Mouse (Mus musculus) Patski (cell line): ENCODE measurements at regions not wholly inside any gene's neighbourhood (a gene's known extent, or its start where the extent isn't known, plus 50 kb on each side); places are given as distances from the start of the nearest gene placed in this dataset.

ENCODE experiments used
- ATAC-seq: fragments of 100-300 bp; one replicate; pipeline ENCODE4 v1.8.0; 2021
- CTCF ChIA-PET: fragments of 350-600 bp; sonication (Branson Sonifier 250); formaldehyde crosslinking; loops from one replicate; lab custom pipeline; 2022; ENCODE audit warnings: inconsistent platforms; lab: Charles Lee
- POLR2A ChIA-PET: fragments of 350-600 bp; sonication (Branson Sonifier 250); formaldehyde crosslinking; loops from one replicate; lab custom pipeline; 2022; ENCODE audit warnings: antibody characterized with exemption, inconsistent platforms; lab: Charles Lee
- DNase-seq: peaks from one replicate; pipeline ENCODE4 v3.0.0-alpha.2; 2011; ENCODE audit warnings: low read depth, low spot score
- H3K27me3 ChIP-seq: fragments of 371-371 bp; one replicate; pipeline ENCODE4 v1.5.1; 2021
- CTCF ChIP-seq: fragments of 100-300 bp; IDR thresholded peaks from one replicate; pipeline ENCODE4 v1.5.1; 2021
- in situ Hi-C: fragments of 300-500 bp; cut with MboI; formaldehyde crosslinking; loops from 3 replicates; pipeline ENCODE4 v1.11.1; 2018; ENCODE audit warnings: low pct_unique_long_range_greater_than_20kb, mixed read lengths

GRCm38 (mm10) chr11:38036582-38036981 lies 800.8 kb upstream of the Tenm2 start:
- ChIA-PET CTCF (no interaction called here), POLR2A (no interaction called here)
- DNase-seq (no peak), ATAC-seq (no peak)
- in situ Hi-C loops: no loop called here
- no peaks in the 10 kb centered on the region for H3K27me3 ChIP-seq
- no peak for TF ChIP-seq CTCF

GRCm38 (mm10) chr11:38034526-38035286 lies 798.9 kb upstream of the Tenm2 start:
- TF ChIP-seq CTCF: no peak
- POLR2A ChIA-PET: no interaction called here
- CTCF ChIA-PET: no interaction called here
- ATAC-seq (no peak), DNase-seq (no peak)
- no peaks in the 10 kb centered on the region for H3K27me3 ChIP-seq
- in situ Hi-C loops: no loop called here

GRCm38 (mm10) chr11:38021704-38022103 lies 785.9 kb upstream of the Tenm2 start:
- no peaks in the 10 kb centered on the region for H3K27me3 ChIP-seq
- TF ChIP-seq CTCF: no peak
- no peak for DNase-seq
- in situ Hi-C loops: no loop called here
- ChIA-PET POLR2A (no interaction called here), CTCF (interaction anchor here (1.3 kb wide), 1 partner anchor 12 kb away, joined by 3 read pairs; no protein-coding TSS in a partner anchor)
- ATAC-seq: no peak

DNA sequence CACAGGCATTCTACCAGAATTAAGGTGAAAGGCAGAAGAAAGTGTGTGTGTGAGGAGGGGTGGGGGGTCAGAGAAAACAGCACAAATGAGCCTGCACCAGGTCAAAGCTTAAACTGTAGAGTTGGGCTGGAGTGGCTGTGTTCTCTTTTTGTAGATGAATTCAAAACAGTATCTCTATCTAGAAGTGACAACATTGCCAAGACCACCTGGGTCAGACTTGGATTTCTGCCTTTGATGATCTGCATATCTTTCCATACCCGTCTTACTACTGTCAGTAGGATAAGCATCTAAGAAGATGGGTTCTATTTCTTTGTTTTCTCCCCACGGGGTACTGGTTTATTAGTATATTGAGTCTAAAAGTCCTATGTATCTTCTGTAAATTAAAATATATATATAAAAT lies 742.4 kb upstream of the Tenm2 start:
- POLR2A ChIA-PET: no interaction called here
- ATAC-seq: no peak
- in situ Hi-C loops: no loop called here
- CTCF ChIA-PET: no interaction called here
- TF ChIP-seq CTCF: no peak
- no peaks in the 10 kb centered on the region for H3K27me3 ChIP-seq
- no peak for DNase-seq

GRCm38 (mm10) chr11:37936439-37937134 lies 700.8 kb upstream of the Tenm2 start:
- ChIA-PET POLR2A (no interaction called here), CTCF (no interaction called here)
- no peaks in the 10 kb centered on the region for H3K27me3 ChIP-seq
- in situ Hi-C loops: no loop called here
- no peak for TF ChIP-seq CTCF
- ATAC-seq: no peak
- no peak for DNase-seq

- ChIA-PET POLR2A (no interaction called here), CTCF (no interaction called here)
- in situ Hi-C loops: no loop called here
- no peak for TF ChIP-seq CTCF
- H3K27me3 ChIP-seq: no peaks in the 10 kb centered on the region
- ATAC-seq (no peak), DNase-seq (no peak)
Measured at GRCm38 (mm10) chr11:37913161-37913560, 677.4 kb upstream of the Tenm2 start.

- no peak for DNase-seq
- POLR2A ChIA-PET: no interaction called here
- no peak for ATAC-seq
- no peak for TF ChIP-seq CTCF
- CTCF ChIA-PET: no interaction called here
- no peaks in the 10 kb centered on the region for H3K27me3 ChIP-seq
- in situ Hi-C loops: no loop called here
Measured at GRCm38 (mm10) chr11:37904991-37905390, 669.2 kb upstream of the Tenm2 start.

DNA sequence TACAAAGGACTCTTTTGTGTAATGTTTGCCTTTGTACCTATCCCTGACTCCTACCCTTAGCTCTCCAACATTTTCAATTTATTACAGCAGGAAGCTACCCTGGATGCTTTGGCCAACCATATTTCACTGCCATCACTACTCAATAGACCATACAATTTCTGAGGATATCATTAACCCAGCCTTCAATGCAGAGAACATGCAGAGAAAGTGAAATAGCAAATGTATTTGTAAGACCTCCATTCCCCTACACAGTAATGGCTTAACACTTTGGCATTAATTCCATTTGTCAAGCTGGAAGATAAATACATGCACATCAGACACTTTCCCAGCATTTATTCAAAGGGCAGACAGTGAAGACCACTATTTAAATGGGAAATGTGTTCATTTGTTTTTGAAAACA lies 661.9 kb upstream of the Tenm2 start:
- no peak for DNase-seq

DNA sequence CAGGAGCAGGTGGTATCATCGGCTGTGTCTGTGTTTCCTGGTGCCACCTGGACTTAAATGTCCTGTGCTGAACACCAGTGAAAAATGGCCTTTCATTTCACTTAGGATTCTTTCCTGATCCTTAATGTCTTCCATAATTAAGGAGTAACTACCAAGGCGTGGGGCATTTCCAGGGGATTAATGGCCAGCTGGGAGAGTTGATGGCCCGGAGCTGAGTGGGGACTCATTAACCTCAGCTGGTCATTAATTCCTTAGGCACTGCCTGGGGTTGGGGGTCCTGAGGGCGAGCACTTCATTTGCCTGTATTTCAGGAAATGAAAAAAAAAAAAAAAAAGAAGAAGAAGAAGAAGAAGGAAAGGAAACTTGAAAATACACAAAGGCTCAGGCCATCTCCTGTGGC lies 647.0 kb upstream of the Tenm2 start:
- ChIA-PET POLR2A (no interaction called here), CTCF (no interaction called here)
- peaks cover 3% of the 10 kb centered on the region for H3K27me3 ChIP-seq
- in situ Hi-C loops: no loop called here
- TF ChIP-seq CTCF: no peak
- DNase-seq: no peak
- ATAC-seq: no peak

More for the DNA sequence above, 661.9 kb upstream of the Tenm2 start:
- in situ Hi-C loops: no loop called here
- CTCF ChIA-PET: no interaction called here
- ATAC-seq: no peak
- no peak for TF ChIP-seq CTCF
- H3K27me3 ChIP-seq: peaks cover 6% of the 10 kb centered on the region
- POLR2A ChIA-PET: no interaction called here

- ChIA-PET POLR2A (no interaction called here), CTCF (no interaction called here)
- DNase-seq: no peak
- ATAC-seq: no peak
- H3K27me3 ChIP-seq: no peaks in the 10 kb centered on the region
- in situ Hi-C loops: no loop called here
- TF ChIP-seq CTCF: no peak
Measured at GRCm38 (mm10) chr11:37837301-37837700, 601.5 kb upstream of the Tenm2 start.

- ChIA-PET POLR2A (interaction anchor here (0.6 kb wide), 1 partner anchor 1181 kb away, joined by 3 read pairs; no protein-coding TSS in a partner anchor), CTCF (no interaction called here)
- ATAC-seq (no peak), DNase-seq (no peak)
- TF ChIP-seq CTCF: no peak
- H3K27me3 ChIP-seq: no peaks in the 10 kb centered on the region
- in situ Hi-C loops: no loop called here
Measured at GRCm38 (mm10) chr11:37830975-37831374, 595.2 kb upstream of the Tenm2 start.
